Mouse (Mus musculus): ENCODE data around the gene Mrc1. TPM values are rescaled to one million over a fixed set of nuclear protein-coding genes. Genes with fewer than 3 reads are reported as not detected.
"Not testable (repeated sequence)": the region's sequence is repeated elsewhere in the genome, so short reads cannot be mapped to it uniquely, and the experiment has no call there.

Gene Mrc1
- total RNA-seq (2021), result 10 to 100 TPM; 18.9 to 28.0 TPM
- long read RNA-seq, experiment 1, full-length matches to known transcripts, result 3 of 4 reads
- long read RNA-seq, experiment 1, partial matches to known transcripts, result 0 of 4 reads
- long read RNA-seq, experiment 1, other reads (novel, unspliced or antisense), result 1 of 4 reads
- long read RNA-seq, experiment 2, full-length matches to known transcripts, result 6 of 20 reads
- long read RNA-seq, experiment 2, partial matches to known transcripts, result 10 of 20 reads
- long read RNA-seq, experiment 2, other reads (novel, unspliced or antisense), result 4 of 20 reads

DNA sequence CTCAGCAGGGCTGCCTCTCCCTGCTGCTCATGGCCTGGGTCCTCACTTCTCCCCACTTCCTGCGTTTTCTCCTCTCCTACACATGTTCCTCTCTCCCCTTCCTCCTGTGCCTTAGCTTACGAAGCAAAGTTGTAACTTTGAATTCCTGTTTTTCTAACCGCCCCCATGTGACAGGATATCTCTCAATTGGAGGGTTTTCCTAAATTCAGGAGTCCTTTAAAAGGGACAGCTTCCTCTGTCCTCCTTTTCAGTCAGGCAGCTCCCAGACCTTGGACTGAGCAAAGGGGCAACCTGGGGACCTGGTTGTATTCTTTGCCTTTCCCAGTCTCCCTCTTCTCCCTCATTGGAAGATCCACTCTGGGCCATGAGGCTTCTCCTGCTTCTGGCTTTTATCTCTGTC lies at the start of gene Mrc1:
Gene Mrc1 (plus strand): TSS at position 244 of the 400 bp plus-strand sequence.
- no peak for DNase-seq (ENCODE audit: low spot score in 2 of 2)

DNA sequence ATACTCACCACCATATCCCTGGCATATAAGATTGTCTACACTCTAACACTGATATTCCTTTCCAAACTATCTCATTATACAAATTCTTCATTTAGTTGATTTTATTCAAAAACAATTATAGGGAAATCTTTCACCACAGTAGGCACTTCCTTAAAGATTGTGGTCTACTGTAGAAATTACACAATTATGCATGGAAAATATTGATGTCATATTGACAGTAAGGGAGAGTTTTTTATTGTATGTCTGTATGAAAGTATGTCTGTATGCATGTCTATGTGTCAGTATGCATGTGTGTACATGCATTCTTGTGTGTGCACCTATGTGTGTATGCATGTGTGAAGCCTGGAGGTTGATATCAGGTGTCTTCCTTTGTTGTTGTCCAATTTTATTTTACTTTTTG lies 44.8 kb upstream of the Mrc1 start:
- DNase-seq (ENCODE audit: low spot score in 2 of 2), result no peak

DNA sequence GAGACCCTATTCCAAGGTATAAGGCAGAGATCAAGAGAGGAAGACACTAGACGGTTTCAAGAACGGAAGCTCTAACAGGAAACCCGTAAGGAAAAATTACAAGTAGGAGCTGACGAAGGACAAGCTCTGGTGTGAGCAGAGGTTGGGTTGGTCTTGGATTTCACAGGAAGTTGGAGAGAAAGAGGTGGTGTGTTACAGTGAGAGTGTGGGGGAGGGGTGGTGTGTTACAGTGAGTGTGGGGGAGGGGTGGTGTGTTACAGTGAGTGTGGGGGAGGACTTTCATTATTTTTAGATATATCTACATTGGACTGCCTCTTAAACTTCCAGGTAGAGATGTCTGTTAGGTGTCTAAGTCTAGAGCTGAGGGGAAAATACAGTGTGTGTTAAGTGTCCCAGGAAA lies 38.5 kb upstream of the Mrc1 start:
- no peak for DNase-seq (ENCODE audit: low spot score in 2 of 2)

- no peak for DNase-seq (ENCODE audit: low spot score in 2 of 2)
Measured at GRCm38 (mm10) chr2:14191601-14192000, 37.6 kb upstream of the Mrc1 start.

DNA sequence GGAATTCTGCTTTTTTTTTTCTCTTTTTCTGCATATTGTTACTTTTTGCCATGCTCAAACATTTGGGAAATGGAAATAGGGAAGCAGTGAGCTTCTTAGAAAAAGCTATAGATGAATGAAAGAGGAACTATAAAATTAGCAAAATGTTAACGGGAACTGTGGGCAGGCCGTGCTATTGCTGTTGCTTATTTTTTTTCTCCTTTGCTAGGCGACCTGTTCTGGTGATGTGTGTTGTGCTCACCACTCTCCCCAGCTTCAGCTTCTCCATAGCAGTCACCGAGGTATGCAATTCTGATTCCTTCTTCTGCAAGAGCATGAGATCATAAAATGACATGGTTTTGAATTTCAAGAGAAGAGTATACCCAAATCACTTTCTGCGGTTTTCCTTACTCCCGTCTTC lies 37.1 kb upstream of the Mrc1 start:
- DNase-seq (ENCODE audit: low spot score in 2 of 2), result no peak

GRCm38 (mm10) chr2:14198325-14198903 lies 30.8 kb upstream of the Mrc1 start:
- not testable (repeated sequence) for DNase-seq (ENCODE audit: low spot score in 2 of 2)

GRCm38 (mm10) chr2:14199621-14200020 lies 29.6 kb upstream of the Mrc1 start:
- no peak for DNase-seq (ENCODE audit: low spot score in 2 of 2)

GRCm38 (mm10) chr2:14200879-14201445 lies 28.2 kb upstream of the Mrc1 start:
- not testable (repeated sequence) for DNase-seq (ENCODE audit: low spot score in 2 of 2)

DNA sequence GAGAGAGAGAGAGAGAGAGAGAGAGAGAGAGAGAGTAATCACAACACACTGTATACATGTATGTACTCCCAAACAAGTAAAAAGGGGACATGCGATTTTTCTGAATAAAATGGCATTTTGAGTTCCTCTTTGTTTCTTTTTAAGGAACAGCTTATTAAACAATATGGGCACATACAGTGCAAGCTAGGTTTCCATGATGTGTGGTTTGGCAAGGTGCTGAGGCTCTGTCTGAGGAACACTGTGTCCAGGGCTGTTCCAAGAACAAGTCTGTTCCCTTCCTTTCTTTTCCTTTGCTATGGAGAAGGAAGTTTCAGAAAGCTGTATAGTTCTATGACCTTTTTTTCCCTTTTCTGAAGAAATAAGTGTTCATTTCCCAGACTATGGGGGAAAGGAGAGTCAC lies 24.9 kb upstream of the Mrc1 start:
- DNase-seq (ENCODE audit: low spot score in 2 of 2), result no peak

GRCm38 (mm10) chr2:14206798-14207197 lies 22.4 kb upstream of the Mrc1 start:
- DNase-seq (ENCODE audit: low spot score in 2 of 2), result no peak

DNA sequence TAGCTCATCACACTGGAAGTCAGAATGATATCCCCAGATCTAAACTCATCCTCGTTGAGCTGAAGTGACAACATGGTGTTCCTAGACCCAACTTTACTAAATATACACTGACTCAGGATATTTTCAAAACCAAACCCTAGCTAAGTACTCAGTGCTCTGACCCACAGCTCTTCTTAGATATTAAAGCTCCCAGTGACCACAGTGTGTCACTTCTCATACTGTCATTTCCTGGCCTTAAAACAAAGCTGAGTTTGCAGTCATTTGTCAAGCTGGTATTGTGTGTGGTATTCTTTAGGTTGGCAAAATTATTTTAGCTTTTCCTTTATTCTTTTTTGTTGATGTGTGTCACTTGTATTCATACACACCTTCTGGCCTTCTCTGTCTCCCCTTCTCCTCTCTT lies 18.5 kb upstream of the Mrc1 start:
- DNase-seq (ENCODE audit: low spot score in 2 of 2), result no peak

DNA sequence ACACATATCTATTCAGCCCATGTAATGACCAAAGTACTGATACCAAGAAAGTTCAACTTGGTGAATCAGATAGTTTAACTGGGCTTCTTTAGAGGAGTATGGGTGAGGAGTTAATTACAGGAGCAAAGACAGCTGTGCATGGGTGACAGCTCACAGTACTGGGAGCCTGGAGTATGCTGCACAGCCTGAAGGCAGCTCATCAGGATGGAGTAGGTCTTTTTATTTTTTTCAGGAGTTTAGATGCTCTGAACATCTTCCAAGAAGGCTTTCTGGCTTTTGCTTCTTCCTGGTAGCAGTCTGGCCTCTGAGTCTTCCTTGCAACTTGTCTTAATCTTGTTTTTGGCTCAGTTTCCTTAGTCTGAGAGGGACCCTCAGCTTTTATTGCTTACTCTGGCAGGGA lies 17.6 kb upstream of the Mrc1 start:
- no peak for DNase-seq (ENCODE audit: low spot score in 2 of 2)

DNA sequence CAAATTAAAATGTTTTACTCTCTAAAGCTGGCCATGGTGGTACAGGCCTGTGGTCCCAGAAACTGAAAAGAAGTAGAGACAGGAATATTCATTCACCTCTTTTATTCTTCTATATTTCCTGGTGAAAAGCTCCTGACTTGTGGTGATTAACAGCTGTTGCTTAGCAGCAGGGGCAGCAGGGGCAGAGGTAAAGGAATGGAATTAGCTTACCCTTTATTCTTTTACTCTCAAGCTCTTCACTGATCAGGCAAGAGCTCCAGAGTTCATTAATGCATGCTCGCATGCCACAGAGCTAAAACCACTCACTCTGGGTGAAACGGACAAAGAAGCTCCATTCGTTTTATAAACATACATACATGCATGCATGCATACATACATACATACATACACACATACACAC lies 14.4 kb upstream of the Mrc1 start:
- DNase-seq (ENCODE audit: low spot score in 2 of 2), result no peak

GRCm38 (mm10) chr2:14216653-14217052 lies 12.5 kb upstream of the Mrc1 start:
- no peak for DNase-seq (ENCODE audit: low spot score in 2 of 2)

DNA sequence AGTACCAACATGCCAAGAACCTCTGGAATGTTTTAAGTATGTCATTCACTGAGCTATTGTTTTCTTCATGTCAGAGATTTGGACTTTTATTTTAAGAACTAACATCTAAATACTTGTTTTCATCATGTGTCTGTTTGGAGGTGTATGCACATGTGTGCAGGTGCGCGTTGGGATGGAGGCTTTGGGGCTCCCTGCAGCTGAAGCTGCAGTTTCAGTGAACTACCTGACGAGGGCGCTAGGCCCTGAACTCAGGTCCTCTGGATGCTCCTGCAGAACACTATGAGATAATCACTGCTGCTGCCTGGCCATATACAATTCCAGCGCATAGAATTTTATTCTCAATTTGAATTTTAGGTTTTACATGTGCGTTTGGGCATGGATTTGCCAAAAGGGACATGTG lies 11.1 kb upstream of the Mrc1 start:
- DNase-seq (ENCODE audit: low spot score in 2 of 2), result no peak

GRCm38 (mm10) chr2:14224387-14224786 lies 4.8 kb upstream of the Mrc1 start:
- no peak for DNase-seq (ENCODE audit: low spot score in 2 of 2)

GRCm38 (mm10) chr2:14228495-14228894 lies 697 bp upstream of the Mrc1 start:
- no peak for DNase-seq (ENCODE audit: low spot score in 2 of 2)

GRCm38 (mm10) chr2:14229979-14230378 lies 787 bp downstream of the Mrc1 start:
- no peak for DNase-seq (ENCODE audit: low spot score in 2 of 2)

DNA sequence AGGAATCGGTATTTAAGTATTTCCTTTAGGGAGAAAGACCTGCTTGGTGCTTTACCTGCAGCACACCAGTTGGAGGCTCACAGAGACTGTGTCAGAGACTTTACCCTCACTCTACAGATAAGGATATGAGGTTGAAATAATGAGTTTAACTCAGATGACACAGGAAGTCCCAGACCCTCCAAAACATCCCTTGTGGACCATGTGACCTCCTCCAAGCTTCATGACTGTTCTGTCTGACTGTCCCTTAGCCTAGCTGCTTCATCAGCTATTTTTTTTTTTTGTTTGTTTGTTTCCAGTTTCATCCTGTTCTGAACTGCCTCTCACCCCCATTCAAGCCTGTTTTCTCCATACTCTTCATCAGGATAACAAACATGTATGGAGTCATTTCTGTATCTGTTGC lies 3.7 kb downstream of the Mrc1 start:
- DNase-seq (ENCODE audit: low spot score in 2 of 2), result no peak

- DNase-seq (ENCODE audit: low spot score in 2 of 2), result no peak
Measured at GRCm38 (mm10) chr2:14233983-14234382, 4.8 kb downstream of the Mrc1 start.

DNA sequence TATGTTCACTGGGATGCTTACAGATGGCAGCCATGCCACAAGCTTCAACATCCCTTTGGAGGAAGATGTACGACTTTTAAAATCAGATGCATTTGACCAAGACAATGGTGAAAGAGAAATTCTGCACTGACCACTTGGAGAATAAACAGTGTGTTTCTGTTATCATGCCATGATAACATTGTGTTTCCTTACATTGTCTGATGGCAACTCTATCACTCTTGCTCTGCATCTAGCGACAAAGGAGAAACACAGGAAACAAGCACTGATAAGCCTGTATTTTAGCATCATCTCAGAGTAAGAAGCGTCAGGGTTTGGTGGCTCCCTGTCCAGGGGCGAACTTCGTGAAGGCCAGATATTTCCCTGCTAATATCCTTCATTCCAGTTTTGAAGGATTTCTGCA lies 6.1 kb downstream of the Mrc1 start:
- DNase-seq (ENCODE audit: low spot score in 2 of 2), result no peak

- no peak for DNase-seq (ENCODE audit: low spot score in 2 of 2)
Measured at GRCm38 (mm10) chr2:14236920-14237319, 7.7 kb downstream of the Mrc1 start.

GRCm38 (mm10) chr2:14237723-14238122 lies 8.5 kb downstream of the Mrc1 start:
- no peak for DNase-seq (ENCODE audit: low spot score in 2 of 2)

Data from adrenal gland, adult 18-20 months (tissue).